ENCODE assay signal across 19 mouse cellular contexts in the genomic region with DNA sequence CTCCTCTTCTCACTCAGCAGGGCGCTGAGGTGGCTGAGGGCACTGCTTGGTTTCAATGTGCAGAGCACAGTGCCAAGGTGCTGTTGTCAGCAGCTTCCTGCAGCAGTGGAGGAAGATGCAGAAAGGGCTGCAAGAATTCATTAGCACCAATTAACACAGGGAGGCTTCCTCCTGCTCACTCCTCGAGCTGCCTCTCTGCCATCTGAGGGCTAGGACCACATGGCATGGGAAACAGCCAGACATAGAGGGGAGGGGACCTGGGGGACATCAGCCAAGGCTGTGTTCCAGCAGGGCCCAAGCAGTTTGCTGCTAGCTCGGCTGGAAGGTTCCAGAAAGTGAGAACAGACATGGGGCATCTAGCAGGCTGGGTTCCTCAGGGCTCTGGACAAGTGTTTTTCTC. TPM values are rescaled to one million over a fixed set of nuclear protein-coding genes. Genes with fewer than 3 reads are reported as not detected.
DNase-seq lines count a peak whose midpoint lies in the region; ATAC-seq and TF ChIP-seq lines count a peak whose summit lies in the region.
"Had no signal": no experiment of that assay in that cellular context is flagged by ENCODE, and none has a peak within 500 bp of the region (broad histone marks: within the 10 kb centered on the region; RNA-seq: fewer than 3 reads in every experiment).

No protein-coding gene starts in this region.

- no peak for TF ChIP-seq POLR2A in brain, embryonic 14.5 days (IDR thresholded peaks at IDR 0.05; ENCODE audit: borderline replicate concordance, extremely low read depth, insufficient read depth, insufficient read length, poor library complexity, severe bottlenecking)

- 63% methylated on average over 3 of the region's 3 CpGs for WGBS in forebrain, embryonic 11.5 days

- TF ChIP-seq CTCF in layer of hippocampus, adult 2 months (conservative IDR thresholded peaks at IDR 0.05) = no peak
- TF ChIP-seq CTCF in brain, embryonic 14.5 days (IDR thresholded peaks at IDR 0.05; ENCODE audit: borderline replicate concordance, extremely low read depth, insufficient read depth, insufficient read length) = no peak

- H3K4me3 ChIP-seq in layer of hippocampus, adult 2 months = no peak overlapping the region
- no peak overlapping the region for H3K4me3 ChIP-seq in forebrain, embryonic 11.5 days (ENCODE audit: low read depth, low read length)
- H3K4me3 ChIP-seq: embryonic facial prominence, embryonic 13.5 days; hindbrain, embryonic 10.5 days; liver, embryonic 13.5 days; lung, embryonic 15.5 days had no signal

- peak overlapping the region; percentile 64; the same call in 1 of the 2 replicates for H3K27ac ChIP-seq in layer of hippocampus, adult 2 months
- no peak overlapping the region for H3K27ac ChIP-seq in forebrain, embryonic 11.5 days (ENCODE audit: low read depth, low read length)
- H3K27ac ChIP-seq: embryonic facial prominence, embryonic 13.5 days; hindbrain, embryonic 10.5 days; liver, embryonic 13.5 days; lung, embryonic 15.5 days had no signal

- H3K4me2 ChIP-seq in forebrain, embryonic 11.5 days (ENCODE audit: low read depth, low read length, severe bottlenecking) = no peak overlapping the region
- H3K4me2 ChIP-seq: embryonic facial prominence, embryonic 13.5 days; liver, embryonic 13.5 days; lung, embryonic 15.5 days had no signal

- DNase-seq in layer of hippocampus, adult 2 months (ENCODE audit: low spot score in 2 of 2) = no peak
- no peak for DNase-seq in layer of hippocampus, adult 11-12 months (ENCODE audit: low spot score)
- DNase-seq in brain, embryonic 14.5 days (ENCODE audit: low read depth) = peak; percentile 84
- peak; percentile 57 for DNase-seq in cerebellum, adult 9-10 months
- peak; percentile 45 for DNase-seq in forebrain, embryonic 11.5 days (ENCODE audit: low spot score)
- no peak for DNase-seq in B cell, adult 2 months
- DNase-seq in spleen, adult 12 weeks (ENCODE audit: low spot score) = no peak
- no peak for DNase-seq in retina, embryonic 14.5 days (ENCODE audit: low spot score)
- DNase-seq: adrenal gland, postnatal 25 days; kidney, adult 8-10 months; kidney, postnatal 14 days; liver, embryonic 13.5 days; lung, postnatal 4 days; right cerebral cortex, postnatal 4 days; thymus, postnatal 36 days had no signal

- no peak for ATAC-seq in forebrain, embryonic 11.5 days (replicated peaks; ENCODE audit: low FRiP score)
- ATAC-seq: inflammation-experienced regulatory T-cells, adult 6 months had no signal

- 0 out of 2 replicates have a peak, but pooled peaks cover 3% of the 10 kb centered on the region for H3K4me1 ChIP-seq in forebrain, embryonic 11.5 days (replicated peaks; ENCODE audit: control insufficient read depth, insufficient read depth, low read length)
- H3K4me1 ChIP-seq: embryonic facial prominence, embryonic 13.5 days; liver, embryonic 13.5 days; lung, embryonic 15.5 days had no signal

- no peak overlapping the region for H3K9ac ChIP-seq in forebrain, embryonic 11.5 days (ENCODE audit: low read length)
- H3K9ac ChIP-seq: embryonic facial prominence, embryonic 13.5 days; liver, embryonic 13.5 days; lung, embryonic 15.5 days had no signal

- H3K27me3 ChIP-seq in forebrain, embryonic 11.5 days (ENCODE audit: control insufficient read depth, insufficient read depth, low read length) = no peaks in the 10 kb centered on the region; the same call in 1 of the 2 replicates
- H3K27me3 ChIP-seq: embryonic facial prominence, embryonic 13.5 days; liver, embryonic 13.5 days; lung, embryonic 15.5 days had no signal

- no peaks in the 10 kb centered on the region for H3K9me3 ChIP-seq in forebrain, embryonic 11.5 days (ENCODE audit: control insufficient read depth, low read length)
- H3K9me3 ChIP-seq: embryonic facial prominence, embryonic 13.5 days; hindbrain, embryonic 10.5 days; liver, embryonic 13.5 days; lung, embryonic 15.5 days had no signal

- H3K36me3 ChIP-seq in forebrain, embryonic 11.5 days (ENCODE audit: control insufficient read depth, insufficient read depth, low read length) = no peaks in the 10 kb centered on the region
- H3K36me3 ChIP-seq: embryonic facial prominence, embryonic 13.5 days; hindbrain, embryonic 10.5 days; liver, embryonic 13.5 days; lung, embryonic 15.5 days had no signal

RNA-seq across cellular contexts. Expression of a gene that starts 10.6 kb away (rescaled TPM):
- 100 to 1,000 TPM; 226 to 243 TPM for total RNA-seq in layer of hippocampus, adult 2 months (2021)
- 67.4 and 92.7 TPM in 2 replicates for polyA plus RNA-seq in brain, embryonic 14.5 days (2012; rRNA removed)
- polyA plus RNA-seq in forebrain, embryonic 11.5 days (2014; fragmentation: Nextera tagmentation; extraction: Ambion mirVana) = 24.0 and 26.5 TPM in 2 replicates

Comparison
In these comparisons a context has a peak if more than half of its experiments do, and no peak if none do; other contexts are left out.
1. DNase-seq: peak in brain, embryonic 14.5 days (single experiment), cerebellum, adult 9-10 months (single experiment) and forebrain, embryonic 11.5 days (single experiment); none in layer of hippocampus, adult 2 months (0 of 2), layer of hippocampus, adult 11-12 months (single experiment), B cell, adult 2 months (0 of 2), spleen, adult 12 weeks (single experiment) and retina, embryonic 14.5 days (single experiment).